Mouse (Mus musculus): ENCODE measurements around the gene Cdc37.
A peak's percentile ranks its signal among the peaks of the same experiment; 100 is the strongest.
"Not testable (repeated sequence)": the region's sequence is repeated elsewhere in the genome, so short reads cannot be mapped to it uniquely, and the experiment has no call there.

Cdc37 gene

DNA sequence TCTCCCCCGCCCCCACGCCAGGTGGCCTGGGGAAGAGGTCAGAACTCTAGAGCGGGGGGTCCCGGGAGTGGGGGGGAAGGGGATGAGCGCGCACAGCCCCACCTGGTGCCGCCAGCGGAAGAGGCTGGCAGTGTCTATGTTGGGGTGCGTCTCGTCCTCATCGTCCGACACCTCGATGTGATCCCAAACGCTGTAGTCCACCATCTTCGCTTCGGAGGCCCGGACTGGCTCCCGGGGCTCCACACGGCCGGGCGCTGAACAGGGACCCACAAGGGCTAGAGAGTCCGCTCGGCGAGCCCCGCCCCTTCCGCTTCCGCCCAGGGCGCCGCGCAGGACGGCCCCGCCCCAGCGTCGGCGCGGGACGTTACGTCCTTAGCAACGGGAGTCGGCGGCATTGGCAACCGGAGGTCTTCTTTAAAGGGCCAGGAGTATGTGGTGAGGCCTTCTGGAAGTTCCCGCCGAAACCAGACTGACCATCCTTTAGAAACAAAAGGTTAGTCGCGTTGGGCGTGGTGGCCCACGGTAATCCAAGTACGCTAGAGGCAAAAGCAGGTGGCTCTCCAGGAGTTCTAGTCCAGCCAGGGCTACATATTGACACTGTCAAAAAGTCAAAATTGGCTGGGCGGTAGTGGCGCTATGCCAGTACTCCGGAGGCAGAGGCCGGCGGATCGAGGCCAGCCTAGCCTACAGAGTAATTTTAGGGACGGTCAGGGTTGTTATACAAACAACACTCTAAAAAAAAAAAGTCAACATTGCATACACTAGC lies at the start of gene Cdc37:
Gene Cdc37 (minus strand): TSS at position 329 of the 766 bp plus-strand sequence.
- peak; percentile 95 for DNase-seq

DNA sequence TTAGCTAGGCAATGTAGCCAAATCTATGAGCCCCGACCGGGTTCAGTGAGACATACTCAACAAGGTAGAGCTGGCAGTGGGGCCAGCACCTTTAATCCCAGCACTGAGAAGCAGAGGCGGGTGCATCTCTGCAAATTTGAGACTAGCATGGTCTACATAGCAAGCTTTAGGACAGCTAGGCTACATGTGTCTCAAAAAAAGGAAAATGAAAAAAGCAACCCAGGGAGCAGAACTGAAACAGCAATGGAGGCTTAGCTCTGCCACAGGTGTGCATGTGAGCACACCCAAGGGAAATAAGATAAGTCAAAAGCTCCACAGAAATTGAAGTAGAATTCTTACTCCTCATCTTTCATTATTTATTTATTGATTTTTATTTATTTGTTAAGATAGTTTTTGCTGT lies 49.2 kb upstream of the Cdc37 start:
- no peak for DNase-seq

DNA sequence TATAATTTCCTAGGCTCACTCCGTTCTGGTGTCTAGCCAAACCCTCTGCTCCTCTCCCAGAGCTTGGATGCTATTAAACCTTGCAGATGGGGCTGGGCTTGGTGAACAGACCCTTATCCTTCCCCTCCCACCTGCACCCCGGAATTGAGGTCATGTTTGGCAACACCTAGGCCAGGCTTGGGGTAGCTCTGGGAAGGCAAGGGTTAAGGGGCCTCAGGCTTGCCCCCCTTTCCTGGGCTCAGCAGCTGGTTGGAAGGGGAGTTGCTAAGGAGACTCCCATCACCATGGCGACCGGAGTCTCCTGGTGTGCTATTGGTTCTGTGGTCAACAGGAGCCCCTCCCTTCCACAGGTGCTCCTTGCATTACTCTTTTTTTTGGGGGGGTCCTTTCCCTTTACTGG lies 48.2 kb upstream of the Cdc37 start:
- DNase-seq = no peak

DNA sequence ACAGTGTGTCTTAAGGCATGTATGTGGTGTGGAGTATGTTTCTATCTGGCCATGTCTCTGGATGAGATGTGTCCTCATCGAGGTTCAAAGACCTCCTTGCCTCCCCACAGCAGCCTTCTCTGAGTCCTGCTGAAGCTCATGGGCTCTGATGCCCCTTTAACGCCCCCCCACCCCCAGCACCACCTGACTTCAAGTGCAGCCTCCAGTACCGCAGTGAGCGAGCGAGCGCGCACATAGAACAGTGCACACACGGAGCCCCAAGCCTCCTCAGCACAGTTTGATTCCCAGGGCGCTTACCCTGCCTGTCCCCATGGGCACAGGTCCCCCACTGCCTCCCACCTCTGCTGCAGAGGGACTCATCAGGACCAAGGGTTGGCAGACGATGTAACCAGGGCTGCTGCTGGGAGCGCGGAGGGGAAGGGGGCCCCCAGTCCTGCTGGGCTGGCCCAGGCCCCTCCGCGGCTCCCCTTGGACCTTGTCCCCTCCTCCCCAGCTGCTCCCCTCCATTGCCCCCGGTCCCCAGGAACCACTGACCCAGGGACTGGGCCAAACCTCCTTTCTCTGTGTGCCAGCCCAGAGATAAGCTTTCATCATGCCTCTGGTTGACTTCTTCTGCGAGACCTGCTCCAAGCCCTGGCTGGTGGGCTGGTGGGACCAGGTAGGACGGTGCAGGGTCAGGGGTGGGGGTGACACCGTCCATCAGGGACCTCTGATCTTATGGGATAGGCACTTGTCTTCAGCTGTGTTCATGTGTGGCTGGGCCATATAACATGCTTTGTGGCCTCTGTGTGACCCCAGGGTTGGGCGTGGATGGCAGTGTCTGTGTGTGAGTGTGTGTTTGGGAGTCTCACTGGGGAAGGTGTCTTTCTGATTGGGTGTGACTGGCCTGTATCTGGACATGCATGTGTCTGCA lies 47.0 kb upstream of the Cdc37 start:
- DNase-seq = no peak

DNA sequence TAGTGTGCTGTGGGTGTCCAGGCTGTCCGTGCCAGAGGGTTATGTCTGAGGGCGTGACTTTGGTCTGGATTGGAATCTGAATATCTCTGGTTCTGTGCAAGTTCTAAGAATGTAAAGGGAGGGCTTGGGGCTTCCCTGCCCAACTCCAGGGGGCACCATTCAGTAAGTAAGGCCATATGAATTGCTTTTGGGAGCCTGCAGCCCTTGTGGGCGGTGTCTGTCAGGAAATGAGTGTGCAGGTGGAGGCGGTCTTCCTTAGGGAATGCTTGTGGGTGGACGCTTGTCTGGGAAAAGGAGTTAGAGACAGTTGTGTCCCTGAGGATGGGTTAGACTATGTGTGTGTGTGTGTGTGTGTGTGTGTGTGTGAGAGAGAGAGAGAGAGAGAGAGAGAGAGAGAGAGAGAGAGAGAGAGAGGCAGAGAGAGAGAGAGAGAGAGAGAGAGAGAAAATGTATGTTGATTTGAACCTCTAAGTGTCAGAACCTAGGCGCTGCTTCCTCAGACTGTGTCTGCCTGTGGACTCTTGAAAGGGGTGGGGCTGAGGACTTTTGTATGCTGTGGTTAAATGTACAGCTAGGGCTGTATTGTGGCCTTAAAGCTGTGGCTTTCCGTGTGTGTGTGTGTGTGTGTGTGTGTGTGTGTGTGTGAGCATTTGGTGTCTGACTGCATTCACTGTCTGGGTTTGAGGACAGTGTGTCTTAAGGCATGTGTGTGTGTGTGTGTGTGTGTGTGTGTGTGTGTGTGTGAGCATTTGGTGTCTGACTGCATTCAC lies 46.1 kb upstream of the Cdc37 start:
- not testable (repeated sequence) for DNase-seq

DNA sequence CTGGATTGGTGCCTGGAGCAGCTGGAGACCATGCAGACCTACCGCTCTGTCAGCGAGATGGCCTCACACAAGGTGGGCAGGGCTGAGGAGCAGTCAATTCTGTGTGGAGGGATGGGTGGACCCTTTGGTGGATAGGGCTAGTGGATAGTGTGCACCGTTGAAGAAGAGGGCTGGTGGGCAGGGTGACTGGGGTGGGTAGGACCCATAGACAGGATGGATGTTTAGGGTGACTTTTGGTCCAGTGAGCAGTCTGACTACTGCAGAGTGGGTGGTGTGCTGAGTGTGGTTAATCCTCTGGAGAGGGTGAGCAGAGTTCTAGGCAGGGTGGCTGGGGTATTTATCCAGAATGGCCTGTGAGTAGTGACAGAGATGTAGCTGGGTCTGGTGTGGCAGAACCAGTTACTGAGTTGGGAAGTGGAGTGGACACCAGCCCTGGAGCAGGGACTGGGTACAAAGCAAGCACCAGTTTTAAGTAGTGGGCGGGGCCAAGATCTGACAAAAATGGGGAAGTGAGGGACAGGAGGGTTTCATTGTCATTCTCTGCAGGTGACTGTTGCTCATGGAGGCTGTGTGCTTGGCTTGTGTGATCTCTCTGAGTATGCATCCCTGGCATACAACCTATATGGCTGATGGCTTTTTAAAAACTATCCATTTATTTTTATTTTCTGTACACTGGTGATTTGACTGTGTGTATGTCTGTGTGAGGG lies 45.2 kb upstream of the Cdc37 start:
- no peak for DNase-seq

DNA sequence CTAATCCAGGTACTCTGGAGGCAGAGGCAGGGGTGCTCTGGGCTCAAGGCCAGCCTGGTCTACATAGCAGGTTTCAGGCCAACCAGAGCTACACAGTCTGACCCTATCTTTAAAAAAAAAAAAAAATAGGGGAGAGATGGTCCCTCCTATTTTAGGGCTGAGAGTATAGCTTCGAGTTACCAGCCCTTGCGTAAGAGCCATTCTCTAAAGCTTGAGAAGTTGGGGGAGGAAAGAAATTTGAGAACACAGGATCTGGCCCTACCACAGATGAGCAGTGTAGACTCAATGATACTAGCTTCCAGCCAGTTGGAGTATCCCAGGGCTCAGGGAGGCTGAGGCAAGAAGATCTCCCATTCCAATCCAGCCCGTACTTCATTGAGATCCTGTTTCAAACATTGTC lies 44.0 kb upstream of the Cdc37 start:
- no peak for DNase-seq

DNA sequence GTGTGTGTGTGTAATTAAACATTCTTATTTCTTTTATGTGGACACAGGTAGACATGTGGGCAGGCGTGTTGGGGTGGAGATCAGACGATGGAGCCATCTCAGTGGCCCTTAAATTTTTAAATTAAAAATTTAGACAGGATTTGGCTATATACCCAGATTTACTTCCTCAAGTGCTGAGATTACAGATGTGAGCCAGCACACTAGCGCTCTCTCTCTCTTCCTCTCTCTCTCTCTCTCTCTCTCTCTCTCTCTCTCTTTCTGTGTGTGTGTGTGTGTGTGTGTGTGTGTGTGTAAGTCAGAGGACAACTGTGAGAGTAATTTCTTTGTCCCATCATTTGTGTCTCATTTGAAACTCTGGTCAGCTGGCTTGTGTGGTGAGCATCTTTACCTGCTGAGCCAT lies 40.9 kb upstream of the Cdc37 start:
- DNase-seq = no peak

DNA sequence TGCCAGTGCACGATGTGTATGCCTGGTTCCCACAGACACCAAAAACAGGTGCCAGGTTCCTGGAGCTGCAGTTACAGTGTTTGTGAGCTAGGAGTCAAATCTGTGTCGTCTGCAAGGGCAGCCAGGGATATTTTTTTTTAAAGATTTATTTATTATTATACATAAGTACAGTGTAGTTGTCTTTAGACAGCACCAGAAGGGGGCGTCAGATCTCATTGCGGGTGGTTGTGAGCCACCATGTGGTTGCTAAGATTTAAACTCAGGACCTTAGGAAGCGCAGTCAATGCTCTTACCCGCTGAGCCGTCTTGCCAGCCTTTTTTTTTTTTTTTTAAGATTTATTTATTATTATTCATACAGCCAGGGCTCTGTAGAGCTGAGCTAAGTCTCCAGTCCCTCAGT lies 40.1 kb upstream of the Cdc37 start:
- DNase-seq = no peak

DNA sequence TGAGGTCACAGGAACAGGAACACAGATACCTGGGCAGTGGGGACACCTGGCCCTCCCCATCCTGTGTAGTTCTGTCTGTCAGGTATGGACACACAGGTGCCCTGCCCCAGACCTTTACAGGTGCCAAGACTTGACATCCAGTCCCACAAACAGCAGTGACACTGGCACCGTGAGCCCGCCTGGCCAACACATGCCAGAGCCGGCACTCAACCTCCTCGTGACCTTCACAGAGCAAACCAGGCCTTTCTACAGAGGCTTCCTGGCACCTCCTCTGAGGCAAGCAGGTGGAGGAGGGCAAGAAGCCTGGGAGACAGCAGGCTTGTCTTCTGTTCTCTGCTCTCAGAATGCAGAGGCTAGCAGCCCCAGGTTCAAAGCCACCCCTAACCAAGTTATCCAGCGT lies 35.7 kb upstream of the Cdc37 start:
- DNase-seq = peak; percentile 38

DNA sequence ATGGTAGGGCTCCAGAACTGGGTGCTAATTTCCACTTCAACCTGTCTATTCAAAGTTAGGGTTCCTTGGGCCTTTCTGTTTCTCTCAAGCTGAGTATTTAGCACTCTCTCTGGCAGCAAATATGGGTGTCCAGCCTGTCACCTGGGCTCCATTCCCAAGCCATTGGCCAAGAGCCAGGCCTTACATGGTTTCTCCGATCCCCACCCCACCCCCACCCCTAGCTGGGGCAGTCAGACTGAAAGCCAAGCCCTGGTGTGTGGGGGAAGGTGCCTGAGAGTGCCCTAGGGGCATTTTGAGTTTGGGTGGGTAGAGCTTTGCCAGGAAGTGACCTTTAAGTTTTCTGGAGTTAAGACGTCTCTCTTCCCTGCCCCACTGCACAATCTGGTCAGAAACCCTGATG lies 35.0 kb upstream of the Cdc37 start:
- DNase-seq = peak; percentile 66

DNA sequence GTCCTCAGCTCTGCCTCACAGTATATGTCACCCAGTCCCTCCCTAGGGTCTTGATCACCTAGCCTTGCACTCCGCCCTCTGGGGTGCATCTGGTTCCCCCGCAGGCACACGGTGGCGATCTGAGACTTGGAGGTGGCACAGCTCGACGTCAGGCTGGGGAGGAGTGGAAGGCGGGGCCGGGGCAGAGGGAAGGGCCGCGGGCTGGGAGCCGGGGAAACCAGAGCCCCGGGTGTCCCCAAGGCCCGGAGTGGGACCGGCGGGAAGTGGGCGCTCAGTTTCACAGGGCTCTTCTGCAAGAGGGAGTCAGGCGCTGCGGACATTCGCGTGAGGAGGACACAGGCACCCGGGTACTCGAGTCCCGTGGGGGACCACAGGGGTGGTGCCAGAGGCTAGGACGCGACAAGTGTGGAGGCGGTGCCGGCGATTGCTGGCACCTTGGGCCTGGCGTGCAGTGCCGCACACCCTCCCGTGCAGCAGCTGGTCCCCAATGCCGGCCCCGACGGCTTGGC lies 34.2 kb upstream of the Cdc37 start:
- peak; percentile 71 for DNase-seq

DNA sequence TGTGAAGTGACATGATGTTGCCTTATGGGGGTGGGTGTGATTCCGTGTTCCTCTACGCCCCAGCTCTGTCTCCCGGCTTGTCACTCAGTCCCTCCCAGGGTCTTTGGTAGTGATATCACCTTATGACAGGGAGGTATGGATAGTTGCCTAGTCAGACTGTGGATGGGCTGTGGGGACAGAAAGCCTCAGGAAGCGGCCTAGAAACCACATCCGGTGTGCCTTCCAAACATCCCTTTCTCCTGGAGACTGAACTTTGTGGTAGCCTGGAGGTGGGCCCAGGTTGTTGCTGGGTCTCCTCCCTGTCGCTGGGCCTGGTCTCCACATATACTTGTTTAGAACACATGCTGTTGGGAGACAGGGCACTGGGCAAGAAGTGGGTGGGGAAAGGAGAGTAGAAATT lies 33.6 kb upstream of the Cdc37 start:
- no peak for DNase-seq

DNA sequence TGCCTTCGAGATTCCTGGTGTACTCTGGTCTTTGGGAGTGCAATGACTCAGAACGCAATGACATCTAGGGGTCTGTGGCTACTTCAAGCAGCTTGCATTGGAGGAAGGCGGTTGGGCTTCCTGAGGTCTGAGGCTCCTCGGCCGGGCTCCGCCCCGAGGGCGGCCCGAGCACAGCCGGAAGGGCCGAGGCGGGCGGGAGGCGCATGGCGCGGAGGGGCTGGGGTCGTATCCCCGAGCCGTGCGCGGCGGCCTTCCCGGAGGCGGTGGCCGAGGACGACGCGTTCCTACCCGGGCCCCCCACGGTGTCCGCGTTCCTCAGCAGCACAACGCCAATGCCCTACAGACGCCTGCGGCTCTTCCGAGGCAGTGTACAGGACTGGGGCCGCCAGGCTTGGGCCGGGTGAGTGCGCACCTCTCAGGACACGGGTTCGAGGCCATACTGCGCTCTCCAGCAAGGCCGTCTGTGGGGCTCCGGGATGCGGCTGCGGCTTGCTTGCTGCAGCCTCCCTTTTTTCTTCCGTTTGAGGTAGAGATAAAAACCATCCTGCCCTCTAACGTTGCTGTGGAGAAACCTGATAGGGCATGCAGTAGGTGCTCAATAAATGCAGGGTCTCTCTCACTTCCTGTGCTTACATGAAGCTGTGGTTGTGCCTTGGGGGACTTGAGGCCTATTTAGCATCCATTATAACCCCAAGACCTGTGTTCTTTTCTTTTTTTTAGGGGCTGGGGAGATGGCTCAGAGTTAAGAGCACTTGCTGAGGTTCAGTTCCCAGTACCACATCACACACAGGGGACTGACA lies 31.8 kb upstream of the Cdc37 start:
- peak; percentile 30 for DNase-seq

DNA sequence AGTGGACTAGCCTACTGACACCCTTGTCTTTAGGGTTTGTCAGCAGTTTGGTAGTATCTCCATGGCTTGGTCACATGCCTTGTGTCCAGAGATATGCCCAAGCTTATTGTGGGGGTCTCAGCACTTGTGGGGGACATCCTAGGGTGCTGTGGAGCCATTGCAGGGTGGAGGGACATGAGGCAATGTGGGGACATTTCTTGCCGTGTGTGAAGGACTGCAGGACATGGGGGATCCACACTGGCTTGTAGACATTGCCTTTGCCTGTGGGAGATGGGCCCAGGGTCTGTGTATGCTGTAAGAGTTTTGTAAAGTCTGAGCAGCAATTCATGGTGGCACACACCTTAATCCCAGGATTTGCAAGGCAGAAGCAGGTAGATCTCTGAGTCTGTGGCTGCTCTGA lies 31.1 kb upstream of the Cdc37 start:
- no peak for DNase-seq

DNA sequence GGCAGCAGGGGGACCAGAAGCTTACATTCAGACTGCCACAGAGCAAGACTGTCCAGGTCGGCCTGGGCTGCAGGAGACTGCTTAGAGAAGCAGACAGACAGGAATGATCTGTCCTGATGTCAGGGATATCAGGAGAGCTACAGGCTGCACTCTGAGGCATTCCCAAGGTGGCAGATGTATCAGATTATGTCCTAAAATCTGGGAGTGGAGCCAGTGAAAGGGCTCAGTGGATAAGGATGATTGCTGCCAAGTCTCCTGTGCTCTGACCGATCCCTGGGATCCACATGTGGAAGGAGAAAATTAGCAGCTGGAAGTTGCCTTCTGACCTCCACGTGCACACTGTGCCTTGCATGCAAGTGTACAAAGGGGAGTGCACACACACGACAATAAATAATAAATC lies 30.6 kb upstream of the Cdc37 start:
- no peak for DNase-seq

DNA sequence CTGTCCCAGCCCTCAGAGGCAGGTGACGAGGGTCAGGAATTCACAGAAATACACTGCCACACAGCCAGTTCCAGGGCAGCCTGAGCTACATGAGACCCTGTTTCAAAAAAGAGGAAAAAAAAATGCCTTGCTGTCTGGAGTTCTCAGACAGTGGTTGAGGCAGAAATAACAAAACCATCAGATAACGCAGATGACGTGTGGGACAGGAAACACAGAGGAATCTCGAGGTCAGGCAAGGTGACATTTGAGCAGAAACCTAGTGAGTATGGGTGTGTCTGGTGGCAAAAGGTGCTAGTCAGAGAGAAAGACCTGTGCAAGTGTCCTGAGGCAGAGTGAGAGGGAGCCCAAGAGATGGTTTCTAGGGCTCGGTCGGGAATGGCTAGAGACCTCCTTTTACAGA lies 22.6 kb upstream of the Cdc37 start:
- no peak for DNase-seq

DNA sequence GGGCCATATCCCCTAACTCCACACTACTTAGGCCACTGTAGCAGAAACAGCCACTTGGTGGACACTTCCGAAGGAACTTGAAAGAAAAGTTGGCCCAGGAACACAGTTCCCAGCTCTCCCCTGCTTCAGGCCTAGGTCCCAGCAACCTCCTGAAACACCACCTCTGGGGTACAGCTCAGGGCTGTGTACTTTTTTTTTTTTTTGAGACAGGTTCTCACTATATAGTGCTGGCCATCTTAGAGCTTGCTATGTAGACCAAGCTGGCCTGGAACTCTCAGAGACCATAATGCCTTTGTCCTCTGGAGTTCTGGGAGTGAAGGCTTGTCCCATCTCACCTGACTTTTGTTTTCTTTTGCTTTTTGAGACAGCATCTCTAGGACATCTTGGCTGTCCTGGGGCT lies 19.4 kb upstream of the Cdc37 start:
- no peak for DNase-seq

DNA sequence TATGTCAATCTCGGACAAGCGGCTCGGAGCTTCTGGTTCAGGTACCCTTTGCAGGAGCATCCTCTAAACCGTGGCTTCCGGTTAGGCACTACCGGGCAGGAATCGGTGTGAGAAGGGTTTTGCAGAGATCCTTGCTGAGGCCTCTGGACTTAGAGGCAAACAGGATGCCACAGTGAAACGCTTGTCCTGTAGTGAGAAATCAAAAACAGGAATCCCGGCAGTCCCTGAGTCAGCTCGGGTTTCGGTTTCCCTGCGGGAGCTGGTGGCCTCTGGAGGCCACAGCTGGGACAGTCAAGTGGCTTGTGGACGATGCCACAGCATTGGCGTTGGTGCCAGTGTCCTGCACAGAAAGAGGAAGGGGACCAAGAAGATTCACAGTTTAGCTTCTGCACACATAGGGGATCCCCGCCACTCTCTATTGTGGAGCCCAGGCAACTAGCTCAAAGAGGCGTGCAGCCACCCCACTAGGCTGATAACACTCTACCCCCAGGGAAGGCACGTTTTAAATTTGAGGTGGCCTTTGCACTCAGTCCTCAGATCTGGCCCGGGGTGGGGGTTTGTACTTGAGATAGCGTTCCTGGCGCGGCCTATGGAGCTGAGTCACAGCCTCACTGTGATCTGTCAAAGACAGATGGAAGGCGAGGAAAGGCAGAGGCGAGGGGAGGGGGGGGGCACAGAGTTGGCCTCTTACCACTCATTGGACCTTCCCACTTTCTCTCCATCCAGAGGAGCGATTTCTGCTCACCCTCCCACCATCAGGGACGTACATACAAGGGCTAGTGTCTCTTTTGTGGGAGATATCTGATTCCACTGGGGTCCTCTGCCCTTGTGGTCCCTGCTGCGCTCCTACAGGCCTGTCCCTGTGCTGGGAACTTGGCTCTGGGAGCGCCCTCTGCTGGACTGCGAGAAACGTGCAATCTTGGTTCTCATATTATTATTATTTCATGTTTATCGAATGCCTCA lies 18.7 kb upstream of the Cdc37 start:
- DNase-seq = peak; percentile 78
